Mouse (Mus musculus) myocyte (in vitro differentiated cells): Measurements from ENCODE around the gene Usp48. TPM values are rescaled to one million over a fixed set of nuclear protein-coding genes. Genes with fewer than 3 reads are reported as not detected.

Source experiments
- H3K27me3 ChIP-seq: one replicate; pipeline ENCODE4 v1.6.1; 2011; ENCODE audit not compliant: control insufficient read depth, insufficient read depth, insufficient read length
- H3K36me3 ChIP-seq: one replicate; pipeline ENCODE4 v1.6.1; 2011; ENCODE audit not compliant: control insufficient read depth, insufficient read depth
- H3K4me2 ChIP-seq: one replicate; pipeline ENCODE4 v1.6.1; 2011; ENCODE audit warnings: low read depth, control low read depth
- H3K4me3 ChIP-seq: one replicate; pipeline ENCODE4 v1.5.1; 2011; ENCODE audit warnings: mild to moderate bottlenecking, control low read depth, moderate library complexity
- H3K79me2 ChIP-seq: one replicate; pipeline ENCODE4 v1.6.1; 2011; ENCODE audit not compliant: control insufficient read depth, insufficient read depth
- H3ac ChIP-seq: one replicate; pipeline ENCODE4 v1.6.1; 2011; ENCODE audit not compliant: control insufficient read depth, insufficient read length
- CEBPB ChIP-seq: IDR thresholded peaks from 2 replicates; pipeline ENCODE4 v1.6.1; 2011; ENCODE audit warnings: mild to moderate bottlenecking, moderate library complexity; ENCODE audit not compliant: poor library complexity, insufficient read depth, severe bottlenecking
- E2F4 ChIP-seq: IDR thresholded peaks from one replicate; pipeline ENCODE4 v1.6.1; 2011; ENCODE audit warnings: mild to moderate bottlenecking, control low read depth, moderate library complexity; ENCODE audit not compliant: insufficient read depth
- MAX ChIP-seq: IDR thresholded peaks from one replicate; pipeline ENCODE4 v1.6.1; 2011; ENCODE audit warnings: low read depth, mild to moderate bottlenecking, control low read depth
- MYOD1 ChIP-seq, 3 experiments: IDR thresholded peaks; one replicate each; pipeline ENCODE4 v1.6.1; 2011; ENCODE audit warnings: control low read depth in 2 of 3, low read depth in 2 of 3, mild to moderate bottlenecking in 2 of 3, moderate library complexity in 1 of 3; ENCODE audit not compliant: insufficient read length in 2 of 3, control insufficient read depth in 1 of 3
- MYOG ChIP-seq, 3 experiments: IDR thresholded peaks; one replicate each; pipeline ENCODE4 v1.6.1; 2011; ENCODE audit warnings: control low read depth in 2 of 3, low read depth in 2 of 3, mild to moderate bottlenecking in 2 of 3; ENCODE audit not compliant: insufficient read length in 2 of 3, control insufficient read depth in 1 of 3, insufficient read depth in 1 of 3
- POLR2A ChIP-seq: IDR thresholded peaks from one replicate; pipeline ENCODE4 v1.6.1; 2011; ENCODE audit warnings: low read depth, mild to moderate bottlenecking, control low read depth, moderate library complexity; ENCODE audit not compliant: insufficient read length
- POLR2AphosphoS2 ChIP-seq: IDR thresholded peaks from one replicate; pipeline ENCODE4 v1.6.1; 2011; ENCODE audit warnings: low read depth, control low read depth; ENCODE audit not compliant: insufficient read length
- REST ChIP-seq: IDR thresholded peaks from one replicate; pipeline ENCODE4 v1.6.1; 2011; ENCODE audit warnings: mild to moderate bottlenecking, control low read depth, moderate library complexity; ENCODE audit not compliant: insufficient read depth, insufficient read length
- SRF ChIP-seq: IDR thresholded peaks from one replicate; pipeline ENCODE4 v1.6.1; 2011; ENCODE audit warnings: low read depth; ENCODE audit not compliant: control insufficient read depth, insufficient read length
- TCF12 ChIP-seq: IDR thresholded peaks from one replicate; pipeline ENCODE4 v1.6.1; 2011; ENCODE audit warnings: mild to moderate bottlenecking, control low read depth; ENCODE audit not compliant: poor library complexity, insufficient read depth, severe bottlenecking
- TCF3 ChIP-seq: IDR thresholded peaks from one replicate; pipeline ENCODE4 v1.6.1; 2011; ENCODE audit warnings: low read depth, control low read depth; ENCODE audit not compliant: insufficient read length
- USF1 ChIP-seq: IDR thresholded peaks from one replicate; pipeline ENCODE4 v1.6.1; 2011; ENCODE audit warnings: low read depth, mild to moderate bottlenecking, control low read depth, moderate library complexity
- polyA plus RNA-seq: library from polyadenylated mRNA; unstranded; fragments of >200 nt; fragmentation: generic; extraction: Trizol; gene quantifications from one replicate; pipeline ENCODE4 v1.2.1, GENCODE M21; 2012; ENCODE audit warnings: missing spikeins

Gene Usp48
- polyA plus RNA-seq, 1 experiment, result 14.2 TPM

DNA sequence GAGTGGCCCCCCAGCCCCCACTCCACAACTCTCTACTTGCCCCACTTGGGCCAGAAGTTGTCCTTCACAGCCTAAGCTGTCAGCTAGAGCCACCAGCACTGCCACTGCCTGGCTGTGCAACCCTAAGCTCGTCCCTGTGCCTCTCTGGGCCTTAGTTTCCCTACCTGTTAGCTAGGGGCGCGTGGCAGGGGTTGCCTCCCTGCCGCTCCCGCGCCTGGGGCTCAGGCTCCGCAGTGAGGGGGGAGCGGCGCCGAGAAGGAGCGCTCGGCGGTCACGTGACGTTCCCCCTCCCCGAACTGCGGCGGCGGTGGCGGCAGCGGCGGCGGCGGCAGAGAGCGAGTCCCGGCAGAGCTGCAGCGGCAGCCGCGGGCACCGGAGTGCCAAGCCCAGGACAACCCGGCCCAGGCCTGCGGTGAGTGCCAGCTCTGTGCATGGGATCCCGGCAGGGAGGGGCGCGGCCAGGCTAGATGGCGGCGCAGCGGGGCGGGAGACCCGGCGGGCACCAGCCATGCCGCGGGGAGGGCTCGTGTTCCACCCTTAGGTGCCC is 71.0 kb downstream of the Usp48 start, which contains the start of gene Rap1gap:
TSS of gene Rap1gap (plus strand) at position 294 of the 547 bp plus-strand sequence.
- no peak for TF ChIP-seq SRF
- TF ChIP-seq MYOG (IDR thresholded peaks at IDR 0.05; ENCODE audit: control insufficient read depth in 1 of 3, insufficient read depth in 1 of 3, insufficient read length in 2 of 3, low read depth in 2 of 3), result no peak
- no peak for TF ChIP-seq USF1
- no peak for TF ChIP-seq REST
- TF ChIP-seq MAX, result no peak
- no peak for TF ChIP-seq TCF12
- peak within 1 kb of the TSS; percentile 24 for H3K4me2 ChIP-seq
- no peaks in the 10 kb centered on the region for H3K79me2 ChIP-seq
- peaks cover 24% of the 10 kb centered on the region for H3K27me3 ChIP-seq
- H3ac ChIP-seq, result no peak within 1 kb of the TSS
- H3K4me3 ChIP-seq, result no peak within 1 kb of the TSS
- no peaks in the 10 kb centered on the region for H3K36me3 ChIP-seq

GRCm38 (mm10) chr4:137664980-137665675 is 71.6 kb downstream of the Usp48 start:
- Histone ChIP-seq H3K4me2 (peak overlapping the region; percentile 24), H3K36me3 (no peaks in the 10 kb centered on the region), H3K4me3 (no peak overlapping the region), H3K27me3 (peaks cover 24% of the 10 kb centered on the region), H3ac (no peak overlapping the region), H3K79me2 (no peaks in the 10 kb centered on the region)
- no peak for TF ChIP-seq TCF12
- TF ChIP-seq E2F4, result no peak
- TF ChIP-seq TCF3, result no peak
- no peak for TF ChIP-seq CEBPB
- TF ChIP-seq POLR2AphosphoS2, result no peak
- no peak for TF ChIP-seq MAX
- no peak for TF ChIP-seq MYOD1 (IDR thresholded peaks at IDR 0.05; ENCODE audit: control insufficient read depth in 1 of 3, insufficient read length in 2 of 3, low read depth in 2 of 3)
- no peak for TF ChIP-seq SRF
- TF ChIP-seq REST, result no peak
- no peak for TF ChIP-seq POLR2A
- no peak for TF ChIP-seq USF1

DNA sequence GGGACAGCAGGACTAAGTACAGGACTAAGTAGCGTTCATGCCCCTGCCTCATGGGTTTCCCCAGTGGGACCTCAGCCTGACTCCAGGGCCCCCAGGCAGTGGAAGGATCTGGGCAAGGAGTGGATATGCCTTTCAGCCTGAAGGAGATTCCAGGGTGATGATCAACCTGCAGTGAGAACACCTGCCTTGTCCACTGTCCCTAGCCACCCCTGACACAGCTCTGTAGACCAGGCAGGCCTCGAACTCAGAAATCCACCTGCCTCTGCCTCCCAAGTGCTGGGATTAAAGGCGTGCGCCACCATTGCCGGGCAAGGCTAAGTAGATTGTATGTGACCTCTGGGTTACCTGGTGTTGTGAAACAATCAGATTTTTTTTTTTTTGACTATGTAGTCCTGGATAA is 72.2 kb downstream of the Usp48 start:
- H3K79me2 ChIP-seq, result no peaks in the 10 kb centered on the region
- TF ChIP-seq TCF12 (no peak), SRF (no peak), MYOD1 (IDR thresholded peaks at IDR 0.05; ENCODE audit: control insufficient read depth in 1 of 3, insufficient read length in 2 of 3, low read depth in 2 of 3) (no peak), POLR2A (no peak), MYOG (IDR thresholded peaks at IDR 0.05; ENCODE audit: control insufficient read depth in 1 of 3, insufficient read depth in 1 of 3, insufficient read length in 2 of 3, low read depth in 2 of 3) (no peak), USF1 (no peak), CEBPB (no peak), REST (no peak), E2F4 (no peak), TCF3 (no peak), MAX (no peak), POLR2AphosphoS2 (no peak)
- H3K36me3 ChIP-seq, result no peaks in the 10 kb centered on the region
- no peak overlapping the region for H3K4me2 ChIP-seq
- no peak overlapping the region for H3ac ChIP-seq
- H3K4me3 ChIP-seq, result no peak overlapping the region
- H3K27me3 ChIP-seq, result peaks cover 24% of the 10 kb centered on the region

GRCm38 (mm10) chr4:137666283-137666957 is 72.9 kb downstream of the Usp48 start:
- Histone ChIP-seq H3K36me3 (no peaks in the 10 kb centered on the region), H3K4me2 (no peak overlapping the region), H3K27me3 (peaks cover 24% of the 10 kb centered on the region), H3K79me2 (no peaks in the 10 kb centered on the region), H3ac (no peak overlapping the region), H3K4me3 (no peak overlapping the region)
- TF ChIP-seq POLR2AphosphoS2, result no peak
- no peak for TF ChIP-seq MYOG (IDR thresholded peaks at IDR 0.05; ENCODE audit: control insufficient read depth in 1 of 3, insufficient read depth in 1 of 3, insufficient read length in 2 of 3, low read depth in 2 of 3)
- no peak for TF ChIP-seq TCF12
- no peak for TF ChIP-seq REST
- TF ChIP-seq USF1, result no peak
- no peak for TF ChIP-seq SRF
- TF ChIP-seq TCF3, result no peak
- no peak for TF ChIP-seq CEBPB
- no peak for TF ChIP-seq MYOD1 (IDR thresholded peaks at IDR 0.05; ENCODE audit: control insufficient read depth in 1 of 3, insufficient read length in 2 of 3, low read depth in 2 of 3)
- TF ChIP-seq E2F4, result no peak
- TF ChIP-seq MAX, result no peak
- no peak for TF ChIP-seq POLR2A
